Mouse (Mus musculus): ENCODE data around the gene Ahrr. TPM values are rescaled to one million over a fixed set of nuclear protein-coding genes. Genes with fewer than 3 reads are reported as not detected.

The Ahrr gene
- polyA plus RNA-seq, 1 experiment = 1.0 TPM

DNA sequence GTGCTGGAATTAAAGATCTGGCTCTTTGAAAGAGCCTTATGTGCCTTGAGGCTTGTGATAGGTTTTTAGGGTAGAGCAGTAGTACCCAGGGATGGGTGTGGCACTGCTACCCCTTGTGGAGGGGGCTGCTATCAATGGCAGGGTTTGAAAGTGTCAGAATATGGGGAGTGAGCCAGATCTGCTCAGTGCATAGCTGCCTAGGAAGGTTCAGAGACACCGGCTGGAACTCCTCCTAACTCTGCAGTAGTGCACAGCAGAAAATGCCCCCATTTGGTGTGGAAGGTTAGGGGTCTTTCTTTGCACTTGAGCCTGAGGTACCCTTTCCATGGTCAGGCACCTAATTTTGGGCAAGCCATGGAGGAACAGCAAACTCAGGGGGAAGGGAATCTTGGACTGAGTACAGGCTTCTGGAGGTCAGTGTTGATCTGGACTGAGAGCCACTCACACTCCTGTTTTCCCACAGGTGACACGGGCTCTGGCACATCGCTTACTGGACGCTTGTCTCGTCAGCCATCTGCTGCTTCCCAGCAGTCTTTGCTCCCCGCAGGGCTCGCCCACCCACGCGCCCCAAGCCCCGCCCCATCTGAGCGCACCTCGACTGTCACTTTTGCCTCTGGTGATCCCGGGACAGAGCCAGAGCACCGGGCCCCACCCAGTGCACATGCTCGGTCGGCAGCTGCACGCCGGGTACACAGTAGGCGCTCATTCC, 125.6 kb downstream of the Ahrr start:
- H3K4me3 ChIP-seq (ENCODE audit: extremely low read depth, insufficient read depth, insufficient read length) = peak overlapping the region; percentile 65
- H3K27me3 ChIP-seq (ENCODE audit: control insufficient read depth, insufficient read depth, low read length) = no peaks in the 10 kb centered on the region
- DNase-seq (ENCODE audit: low read depth in 1 of 2, low spot score in 2 of 2) = peak in 1 of 2 experiments; percentile 50
- no peaks in the 10 kb centered on the region for H3K36me3 ChIP-seq (ENCODE audit: control insufficient read depth, insufficient read depth, low read length)
- no peak overlapping the region for H3K27ac ChIP-seq (ENCODE audit: insufficient read depth, low read length)
- 6% methylated on average over 19 of the region's 19 CpGs for WGBS
- TF ChIP-seq POLR2A (IDR thresholded peaks at IDR 0.05; ENCODE audit: low read depth, low read length) (no peak; the same call in 1 of the 2 replicates), CTCF (IDR thresholded peaks at IDR 0.05; ENCODE audit: extremely low read depth, insufficient read depth, insufficient read length, insufficient replicate concordance) (no peak)
- H3K4me1 ChIP-seq (ENCODE audit: control insufficient read depth, insufficient read depth, insufficient read length) = peaks cover 2% of the 10 kb centered on the region; the same call in 1 of the 2 replicates

Other genes with a start within 250 kb of the Ahrr start
- 2.4 and 3.7 TPM in 2 replicates for gene Cep72, start 230.0 kb downstream of the Ahrr start, polyA plus RNA-seq (2012; rRNA removed)
- gene Slc9a3, start 170.9 kb downstream of the Ahrr start, polyA plus RNA-seq (2012; rRNA removed) = 0.01 TPM in 1 of 2 replicates, not detected in the other
- 21.0 and 21.6 TPM in 2 replicates for gene Exoc3, start 83.6 kb downstream of the Ahrr start, polyA plus RNA-seq (2012; rRNA removed)
- gene Pdcd6, start 25.2 kb upstream of the Ahrr start, polyA plus RNA-seq (2012; rRNA removed) = 43.3 and 50.7 TPM in 2 replicates
- 49.8 and 69.0 TPM in 2 replicates for gene Sdha, start 57.9 kb upstream of the Ahrr start, polyA plus RNA-seq (2012; rRNA removed)
- 0.97 and 1.2 TPM in 2 replicates for gene Ccdc127, start 58.0 kb upstream of the Ahrr start, polyA plus RNA-seq (2012; rRNA removed)
- 0.07 TPM in 1 of 2 replicates, not detected in the other for gene Lrrc14b, start 71.7 kb upstream of the Ahrr start, polyA plus RNA-seq (2012; rRNA removed)
- 0.06 and 0.08 TPM in 2 replicates for gene Zfp72, start 98.5 kb upstream of the Ahrr start, polyA plus RNA-seq (2012; rRNA removed)
- 30.7 and 40.0 TPM in 2 replicates for gene Ftl1-ps1, start 107.4 kb upstream of the Ahrr start, polyA plus RNA-seq (2012; rRNA removed)
- 0.40 and 0.55 TPM in 2 replicates for gene Zfp825, start 201.7 kb upstream of the Ahrr start, polyA plus RNA-seq (2012; rRNA removed)

Data from spleen, adult 2 months (tissue).